Comparison of ENCODE assay signal across 13 mouse cellular contexts in the genomic region with DNA sequence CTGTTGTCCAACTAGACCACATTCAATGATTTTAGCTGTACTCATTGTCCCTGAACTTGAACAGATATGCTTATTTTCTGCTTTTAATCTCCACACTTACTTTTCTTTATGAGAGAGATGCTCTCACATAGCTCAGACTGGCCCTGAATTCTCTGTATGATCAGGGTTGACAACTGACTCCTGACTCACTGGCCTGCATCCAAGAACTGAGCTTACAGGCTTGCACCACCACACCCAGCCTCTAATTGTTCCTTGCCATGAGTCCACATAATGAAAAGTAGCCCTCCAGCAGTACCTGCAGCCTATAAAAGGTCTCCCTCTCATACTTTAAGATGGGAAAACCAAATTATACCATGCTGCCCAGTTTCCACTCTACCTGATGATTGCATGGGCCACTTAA. TPM values are rescaled to one million over a fixed set of nuclear protein-coding genes. Genes with fewer than 3 reads are reported as not detected.
A peak's percentile ranks its signal among the peaks of the same experiment; 100 is the strongest.
DNase-seq lines count a peak whose midpoint lies in the region; ATAC-seq lines count a peak whose summit lies in the region.
"Had no signal": no experiment of that assay in that cellular context is flagged by ENCODE, and none has a peak within 500 bp of the region (broad histone marks: within the 10 kb centered on the region; RNA-seq: fewer than 3 reads in every experiment).

No protein-coding gene starts in this region.

- no peaks in the 10 kb centered on the region for H3K27me3 ChIP-seq in heart, embryonic 14.5 days (ENCODE audit: control insufficient read depth, insufficient read depth, low read length)
- H3K27me3 ChIP-seq in limb, embryonic 12.5 days: no peaks in the 10 kb centered on the region
- H3K27me3 ChIP-seq in limb, embryonic 10.5 days (ENCODE audit: low read depth, poor library complexity, severe bottlenecking): no peaks in the 10 kb centered on the region
- no peaks in the 10 kb centered on the region for H3K27me3 ChIP-seq in embryonic facial prominence, embryonic 14.5 days (replicated peaks; ENCODE audit: control insufficient read depth, insufficient read depth, low read length)
- H3K27me3 ChIP-seq in stomach, embryonic 16.5 days (ENCODE audit: control insufficient read depth, insufficient read depth, low read length): no peaks in the 10 kb centered on the region
- H3K27me3 ChIP-seq: forebrain, embryonic 13.5 days had no signal

- no peak for ATAC-seq in heart, embryonic 14.5 days (ENCODE audit: insufficient number of reproducible peaks, insufficient read depth, low FRiP score, low read depth)
- 0 out of 2 replicates have a peak, but pooled peaks have one; percentile 26 for ATAC-seq in limb, embryonic 12.5 days (ENCODE audit: insufficient number of reproducible peaks, insufficient read depth, low FRiP score, low TSS enrichment, low read depth)
- ATAC-seq in embryonic facial prominence, embryonic 14.5 days (ENCODE audit: low read depth): no peak
- ATAC-seq in stomach, embryonic 16.5 days (ENCODE audit: insufficient read depth, low FRiP score): peak; percentile 31; the same call in 1 of the 2 replicates
- ATAC-seq: forebrain, embryonic 13.5 days; liver, postnatal 0 days had no signal

- intact Hi-C loops in heart, postnatal 36 days (cut with DNase I): no loop called here

- peak overlapping the region; percentile 59 to 86; a peak in 3 of 4 replicates for H3K27ac ChIP-seq in heart, embryonic 14.5 days (replicated peaks in 1 of 2; ENCODE audit: control insufficient read depth in 1 of 2, insufficient read depth in 1 of 2, low read depth in 2 of 2, low read length in 2 of 2)
- H3K27ac ChIP-seq in limb, embryonic 12.5 days: no peak overlapping the region
- H3K27ac ChIP-seq in limb, embryonic 10.5 days: no peak overlapping the region
- peak overlapping the region; percentile 56 for H3K27ac ChIP-seq in embryonic facial prominence, embryonic 14.5 days (replicated peaks; ENCODE audit: low read depth, low read length)
- H3K27ac ChIP-seq in stomach, embryonic 16.5 days (ENCODE audit: low read length): peak overlapping the region; percentile 79
- H3K27ac ChIP-seq: forebrain, embryonic 13.5 days had no signal

- no peak overlapping the region for H3K4me2 ChIP-seq in heart, embryonic 14.5 days (ENCODE audit: low read length)
- H3K4me2 ChIP-seq in limb, embryonic 12.5 days: no peak overlapping the region
- no peak overlapping the region for H3K4me2 ChIP-seq in embryonic facial prominence, embryonic 14.5 days (ENCODE audit: low read depth, low read length)
- no peak overlapping the region for H3K4me2 ChIP-seq in stomach, embryonic 16.5 days (ENCODE audit: low read depth, low read length)
- H3K4me2 ChIP-seq: forebrain, embryonic 13.5 days had no signal

- no peaks in the 10 kb centered on the region for H3K9me3 ChIP-seq in heart, embryonic 14.5 days (ENCODE audit: control insufficient read depth, low read length)
- H3K9me3 ChIP-seq in limb, embryonic 12.5 days: no peaks in the 10 kb centered on the region
- H3K9me3 ChIP-seq in limb, embryonic 10.5 days (replicated peaks): no peaks in the 10 kb centered on the region
- H3K9me3 ChIP-seq in embryonic facial prominence, embryonic 14.5 days (ENCODE audit: control insufficient read depth, low read length): no peaks in the 10 kb centered on the region
- no peaks in the 10 kb centered on the region; the same call in 1 of the 2 replicates for H3K9me3 ChIP-seq in stomach, embryonic 16.5 days (replicated peaks; ENCODE audit: control insufficient read depth, low read length)
- H3K9me3 ChIP-seq: forebrain, embryonic 13.5 days had no signal

- peaks cover 8 to 20% of the 10 kb centered on the region in 2 experiments for H3K4me1 ChIP-seq in heart, embryonic 14.5 days (ENCODE audit: control insufficient read depth in 2 of 2, insufficient read depth in 2 of 2, low read length in 2 of 2)
- peaks cover 18% of the 10 kb centered on the region for H3K4me1 ChIP-seq in limb, embryonic 12.5 days (replicated peaks)
- H3K4me1 ChIP-seq in limb, embryonic 10.5 days: peaks cover 3% of the 10 kb centered on the region
- H3K4me1 ChIP-seq in embryonic facial prominence, embryonic 14.5 days (ENCODE audit: control insufficient read depth, insufficient read depth, low read length): peaks cover 12% of the 10 kb centered on the region
- peaks cover 9% of the 10 kb centered on the region for H3K4me1 ChIP-seq in stomach, embryonic 16.5 days (ENCODE audit: control insufficient read depth, insufficient read depth, low read length)

- no peaks in the 10 kb centered on the region for H3K36me3 ChIP-seq in heart, embryonic 14.5 days (ENCODE audit: control insufficient read depth, insufficient read depth, low read length)
- H3K36me3 ChIP-seq in limb, embryonic 12.5 days: no peaks in the 10 kb centered on the region
- no peaks in the 10 kb centered on the region for H3K36me3 ChIP-seq in limb, embryonic 10.5 days
- H3K36me3 ChIP-seq in embryonic facial prominence, embryonic 14.5 days (ENCODE audit: control insufficient read depth, insufficient read depth, low read length): no peaks in the 10 kb centered on the region
- no peaks in the 10 kb centered on the region for H3K36me3 ChIP-seq in stomach, embryonic 16.5 days (ENCODE audit: control insufficient read depth, insufficient read depth, low read length)

- no peak for DNase-seq in heart, postnatal 36 days
- DNase-seq in limb, embryonic 10.5 days (ENCODE audit: low spot score): no peak
- DNase-seq in embryonic facial prominence, embryonic 14.5 days (ENCODE audit: low spot score): peak; percentile 61
- no peak for DNase-seq in right cerebral cortex, postnatal 4 days
- DNase-seq: cerebellum, adult 9-11 months; layer of hippocampus, postnatal 36 days; left cerebral cortex, postnatal 4 days; liver, postnatal 0 days; right cerebral cortex, adult 18-20 months had no signal

- H3K4me3 ChIP-seq in heart, embryonic 14.5 days (ENCODE audit: control insufficient read depth in 1 of 2, insufficient read depth in 1 of 2, low read depth in 1 of 2, low read length in 2 of 2): no peak overlapping the region
- H3K4me3 ChIP-seq in limb, embryonic 12.5 days (replicated peaks): no peak overlapping the region
- no peak overlapping the region for H3K4me3 ChIP-seq in limb, embryonic 10.5 days
- no peak overlapping the region for H3K4me3 ChIP-seq in embryonic facial prominence, embryonic 14.5 days (ENCODE audit: low read depth, low read length)
- H3K4me3 ChIP-seq in stomach, embryonic 16.5 days (replicated peaks; ENCODE audit: low read length): no peak overlapping the region
- H3K4me3 ChIP-seq: forebrain, embryonic 13.5 days had no signal

- no peak overlapping the region for H3K9ac ChIP-seq in heart, embryonic 14.5 days (ENCODE audit: low read length)
- no peak overlapping the region for H3K9ac ChIP-seq in limb, embryonic 12.5 days (replicated peaks)
- no peak overlapping the region for H3K9ac ChIP-seq in embryonic facial prominence, embryonic 14.5 days (ENCODE audit: low read depth, low read length)
- no peak overlapping the region for H3K9ac ChIP-seq in stomach, embryonic 16.5 days (ENCODE audit: low read length)
- H3K9ac ChIP-seq: forebrain, embryonic 13.5 days; liver, postnatal 0 days had no signal

RNA-seq across cellular contexts. Expression of gene Clint1, which starts 21.7 kb away (rescaled TPM):
- 47.3 and 48.7 TPM in 2 replicates for polyA plus RNA-seq in heart, embryonic 14.5 days (2014; fragmentation: Nextera tagmentation; extraction: Ambion mirVana)
- 10 to 100 TPM; 43.2 to 43.7 TPM for total RNA-seq in heart, postnatal 36 days (2021)
- 103 and 106 TPM in 2 replicates for polyA plus RNA-seq in limb, embryonic 12.5 days (2016; fragmentation: Nextera tagmentation; extraction: Ambion mirVana)
- polyA plus RNA-seq in limb, embryonic 10.5 days (2016; fragmentation: Nextera tagmentation; extraction: Ambion mirVana): 73.0 and 81.5 TPM in 2 replicates
- polyA plus RNA-seq in embryonic facial prominence, embryonic 14.5 days (2014; fragmentation: Nextera tagmentation; extraction: Ambion mirVana): 79.1 and 81.0 TPM in 2 replicates
- polyA plus RNA-seq in stomach, embryonic 16.5 days (2015; fragmentation: Nextera tagmentation; extraction: Ambion mirVana): 82.4 and 85.6 TPM in 2 replicates

Comparison
In these comparisons a context has a peak if more than half of its experiments do, and no peak if none do; other contexts are left out.
1. ATAC-seq: peak in limb, embryonic 12.5 days (single experiment) and stomach, embryonic 16.5 days (single experiment); none in heart, embryonic 14.5 days (single experiment) and embryonic facial prominence, embryonic 14.5 days (single experiment).
2. H3K27ac ChIP-seq: peak in heart, embryonic 14.5 days (2 of 2), embryonic facial prominence, embryonic 14.5 days (single experiment) and stomach, embryonic 16.5 days (single experiment); none in limb, embryonic 12.5 days (single experiment) and limb, embryonic 10.5 days (single experiment).